Mouse (Mus musculus) ES-E14 (cell line): ENCODE measurements at regions not wholly inside any gene's neighbourhood (a gene's known extent, or its start where the extent isn't known, plus 50 kb on each side); places are given as distances from the start of the nearest gene placed in this dataset.
"Not testable (repeated sequence)": the region's sequence is repeated elsewhere in the genome, so short reads cannot be mapped to it uniquely, and the experiment has no call there.

Source experiments
- DNase-seq: peaks from one replicate; pipeline ENCODE4 v3.0.0-alpha.2; 2013; ENCODE audit warnings: low read depth, low spot score
- H3K27ac ChIP-seq: 2 replicates; pipeline ENCODE4 v1.5.1; 2012; ENCODE audit warnings: low read depth, mild to moderate bottlenecking, low read length, moderate library complexity, mixed read lengths; ENCODE audit not compliant: poor library complexity, insufficient read depth, severe bottlenecking
- H3K36me3 ChIP-seq: 2 replicates; pipeline ENCODE4 v1.6.1; 2012; ENCODE audit warnings: mild to moderate bottlenecking, low read length, moderate library complexity, mixed read lengths; ENCODE audit not compliant: control insufficient read depth, poor library complexity, insufficient read depth, severe bottlenecking
- H3K4me1 ChIP-seq, 2 experiments: fragments of 150-350 bp in 1 of 2; sonication (generic) in 1 of 2; 2 replicates each; pipeline ENCODE4 v1.6.1; 2012; ENCODE audit warnings: low read length in 2 of 2, mild to moderate bottlenecking in 1 of 2, mixed read lengths in 1 of 2; ENCODE audit not compliant: control insufficient read depth in 2 of 2, insufficient read depth in 2 of 2, poor library complexity in 1 of 2
- H3K4me3 ChIP-seq, 2 experiments: fragments of 150-350 bp in 1 of 2; sonication (generic) in 1 of 2; 2 replicates each; pipeline ENCODE4 v1.5.1; 2012; ENCODE audit warnings: low read length in 2 of 2, low read depth in 1 of 2, mild to moderate bottlenecking in 1 of 2, mixed read lengths in 1 of 2; ENCODE audit not compliant: insufficient read depth in 1 of 2, poor library complexity in 1 of 2, severe bottlenecking in 1 of 2
- H3K9ac ChIP-seq: 2 replicates; pipeline ENCODE4 v1.6.1; 2012; ENCODE audit warnings: low read depth, mild to moderate bottlenecking, low read length, mixed read lengths; ENCODE audit not compliant: poor library complexity, insufficient read depth, severe bottlenecking
- H3K9me3 ChIP-seq: fragments of 150-350 bp; sonication (generic); 2 replicates; pipeline ENCODE4 v1.6.1; 2012; ENCODE audit warnings: low read depth, mild to moderate bottlenecking, low read length; ENCODE audit not compliant: control insufficient read depth, insufficient read depth
- CHD2 ChIP-seq: IDR thresholded peaks from 2 replicates; pipeline ENCODE4 v1.6.1; 2014; ENCODE audit warnings: mild to moderate bottlenecking, low read depth, low read length, inconsistent platforms
- HCFC1 ChIP-seq: IDR thresholded peaks from 2 replicates; pipeline ENCODE4 v1.6.1; 2012; ENCODE audit warnings: low read length, inconsistent platforms, borderline replicate concordance; ENCODE audit not compliant: insufficient read depth
- MAFK ChIP-seq: IDR thresholded peaks from 2 replicates; pipeline ENCODE4 v1.6.1; 2014; ENCODE audit warnings: mild to moderate bottlenecking, low read depth, low read length, inconsistent platforms; ENCODE audit not compliant: insufficient read depth
- ZC3H11A ChIP-seq: IDR thresholded peaks from 2 replicates; pipeline ENCODE4 v1.6.1; 2012; ENCODE audit warnings: low read depth, mild to moderate bottlenecking, inconsistent platforms, low read length, borderline replicate concordance
- ZNF384 ChIP-seq: IDR thresholded peaks from 2 replicates; pipeline ENCODE4 v1.6.1; 2012; ENCODE audit warnings: low read depth, low read length, inconsistent platforms
- in situ Hi-C, 2 experiments: fragments of 600-800 bp; cut with MboI; formaldehyde crosslinking; loops; one replicate each; pipeline ENCODE4 v1.15.1; 2025; ENCODE audit warnings: low sequenced_read_pairs in 2 of 2, inconsistent platforms in 1 of 2; ENCODE audit not compliant: unreplicated experiment in 2 of 2

DNA sequence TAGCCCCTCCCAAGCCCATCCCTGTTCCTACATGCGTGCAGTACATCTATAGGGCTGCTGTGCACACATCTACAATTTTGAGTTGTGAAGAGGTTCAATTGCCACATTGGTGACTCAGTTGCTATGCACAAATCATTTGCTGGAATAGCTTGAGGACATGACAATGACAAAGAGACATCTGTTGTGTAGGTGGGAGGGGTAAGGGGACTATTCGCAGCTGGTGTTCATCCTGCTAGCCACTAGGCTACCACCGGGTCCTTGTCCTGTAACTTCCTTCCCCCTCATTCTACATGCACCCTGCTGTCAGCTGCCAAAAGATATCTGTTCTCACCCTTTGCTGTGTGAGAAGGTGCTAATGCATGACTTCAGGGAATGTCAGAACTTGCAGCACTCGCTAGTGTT, 1117.7 kb upstream of the Arrdc3 start:
- Histone ChIP-seq H3K4me3 (no peak overlapping the region), H3K36me3 (no peaks in the 10 kb centered on the region), H3K4me1 (peaks cover 0 to 2% of the 10 kb centered on the region in 2 experiments; a peak in 1 of 4 replicates), H3K9ac (no peak overlapping the region), H3K9me3 (no peaks in the 10 kb centered on the region), H3K27ac (no peak overlapping the region)
- in situ Hi-C loops = no loop called here
- peak; percentile 12 for DNase-seq
- TF ChIP-seq HCFC1 (no peak), ZNF384 (no peak), MAFK (no peak), ZC3H11A (no peak), CHD2 (no peak)

GRCm38 (mm10) chr13:79784991-79785666, 1098.1 kb upstream of the Arrdc3 start:
- Histone ChIP-seq H3K27ac (no peak overlapping the region), H3K9me3 (no peaks in the 10 kb centered on the region), H3K9ac (no peak overlapping the region), H3K36me3 (no peaks in the 10 kb centered on the region), H3K4me1 (no peaks in the 10 kb centered on the region), H3K4me3 (no peak overlapping the region)
- TF ChIP-seq ZC3H11A (no peak), HCFC1 (no peak), MAFK (no peak)
- in situ Hi-C loops = no loop called here
- DNase-seq = no peak

DNA sequence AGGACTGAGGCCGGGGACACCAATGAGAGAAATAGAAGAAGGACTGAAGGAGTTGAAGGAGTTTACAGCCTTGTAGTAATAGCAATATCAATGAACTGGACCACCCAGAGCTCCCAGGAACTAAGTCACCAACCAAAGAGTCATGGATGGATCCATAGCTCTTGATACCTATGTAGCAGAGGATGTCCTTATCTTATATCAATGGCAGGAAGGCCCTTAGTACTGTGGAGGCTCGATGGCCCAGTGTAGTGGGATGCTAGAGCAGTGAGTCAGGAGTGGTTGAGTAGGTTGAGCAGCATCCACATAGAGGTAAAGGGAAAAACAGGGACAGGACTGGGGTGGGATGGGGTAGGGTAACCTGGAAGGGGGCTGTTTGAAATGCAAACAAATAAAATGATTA, 1081.6 kb upstream of the Arrdc3 start:
- no peaks in the 10 kb centered on the region for H3K9me3 ChIP-seq
- no peak overlapping the region for H3K9ac ChIP-seq
- no peaks in the 10 kb centered on the region for H3K36me3 ChIP-seq
- no peak overlapping the region for H3K4me3 ChIP-seq
- H3K27ac ChIP-seq = no peak overlapping the region
- no peaks in the 10 kb centered on the region for H3K4me1 ChIP-seq
- no peak for TF ChIP-seq ZC3H11A
- no peak for TF ChIP-seq HCFC1
- TF ChIP-seq ZNF384 = no peak
- no peak for TF ChIP-seq CHD2
- no peak for TF ChIP-seq MAFK
- in situ Hi-C loops = no loop called here
- no peak for DNase-seq

- no peaks in the 10 kb centered on the region for H3K9me3 ChIP-seq
- H3K9ac ChIP-seq = no peak overlapping the region
- in situ Hi-C loops = no loop called here
- H3K4me1 ChIP-seq = no peaks in the 10 kb centered on the region
- DNase-seq = no peak
- no peak overlapping the region for H3K4me3 ChIP-seq
- no peak overlapping the region for H3K27ac ChIP-seq
- H3K36me3 ChIP-seq = no peaks in the 10 kb centered on the region
- TF ChIP-seq HCFC1 (no peak), MAFK (no peak), ZC3H11A (no peak), CHD2 (no peak), ZNF384 (no peak)
These were observed 1047.6 kb upstream of the Arrdc3 start for GRCm38 (mm10) chr13:79835592-79835991.

DNA sequence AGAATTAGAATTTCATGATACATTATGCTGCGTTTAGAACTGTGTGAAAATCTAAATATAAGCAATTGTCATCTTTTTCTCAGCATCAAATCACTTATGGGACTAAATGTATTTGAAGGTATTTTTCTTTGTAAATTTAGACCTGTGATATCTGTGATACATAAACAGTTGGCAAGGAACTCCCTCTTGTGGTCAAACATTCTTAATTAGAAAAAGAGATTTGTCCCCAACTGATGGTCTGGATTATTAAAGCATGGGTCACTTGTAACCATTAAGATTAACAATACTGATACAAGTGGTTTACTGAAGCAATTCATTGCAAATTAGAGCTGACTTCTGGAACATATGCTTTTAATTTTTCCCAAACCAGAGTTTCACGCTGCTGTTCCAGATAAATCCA, 1038.4 kb upstream of the Arrdc3 start:
- no peaks in the 10 kb centered on the region for H3K9me3 ChIP-seq
- no peak overlapping the region for H3K4me3 ChIP-seq
- in situ Hi-C loops = no loop called here
- H3K27ac ChIP-seq = no peak overlapping the region
- H3K9ac ChIP-seq = no peak overlapping the region
- no peak for DNase-seq
- no peaks in the 10 kb centered on the region for H3K36me3 ChIP-seq
- TF ChIP-seq HCFC1 (no peak), ZC3H11A (no peak), CHD2 (no peak), ZNF384 (no peak), MAFK (no peak)
- H3K4me1 ChIP-seq = no peaks in the 10 kb centered on the region

GRCm38 (mm10) chr13:79867501-79867900, 1015.7 kb upstream of the Arrdc3 start:
- H3K27ac ChIP-seq = peak overlapping the region; percentile 43; the same call in 1 of the 2 replicates
- H3K4me3 ChIP-seq, H3K4me1 ChIP-seq, H3K36me3 ChIP-seq, H3K9ac ChIP-seq, H3K9me3 ChIP-seq, in situ Hi-C loops: not testable (repeated sequence)
- DNase-seq = peak; percentile 36
